Mouse (Mus musculus) telencephalon, adult 2 months (tissue): Measurements from ENCODE around the gene Stpg1.

Source experiments
- DNase-seq: peaks from one replicate; pipeline ENCODE4 v3.0.0-alpha.2; 2011; ENCODE audit warnings: low read depth, low spot score

Stpg1 gene

GRCm38 (mm10) chr4:135494521-135495396, at the start of gene Stpg1, which contains the start of gene Nipal3:
Stpg1 (plus strand) TSS chr4:135494790.
Nipal3 (minus strand) TSS chr4:135495038.
- peak; percentile 97 for DNase-seq

GRCm38 (mm10) chr4:135451360-135452015, 43.1 kb upstream of the Stpg1 start:
- DNase-seq = no peak

GRCm38 (mm10) chr4:135453164-135453563, 41.4 kb upstream of the Stpg1 start:
- DNase-seq = no peak

GRCm38 (mm10) chr4:135453572-135453971, 41.0 kb upstream of the Stpg1 start:
- DNase-seq = no peak

GRCm38 (mm10) chr4:135463406-135463805, 31.2 kb upstream of the Stpg1 start:
- DNase-seq = no peak

- no peak for DNase-seq
Measured at GRCm38 (mm10) chr4:135477851-135478250, 16.7 kb upstream of the Stpg1 start.

DNA sequence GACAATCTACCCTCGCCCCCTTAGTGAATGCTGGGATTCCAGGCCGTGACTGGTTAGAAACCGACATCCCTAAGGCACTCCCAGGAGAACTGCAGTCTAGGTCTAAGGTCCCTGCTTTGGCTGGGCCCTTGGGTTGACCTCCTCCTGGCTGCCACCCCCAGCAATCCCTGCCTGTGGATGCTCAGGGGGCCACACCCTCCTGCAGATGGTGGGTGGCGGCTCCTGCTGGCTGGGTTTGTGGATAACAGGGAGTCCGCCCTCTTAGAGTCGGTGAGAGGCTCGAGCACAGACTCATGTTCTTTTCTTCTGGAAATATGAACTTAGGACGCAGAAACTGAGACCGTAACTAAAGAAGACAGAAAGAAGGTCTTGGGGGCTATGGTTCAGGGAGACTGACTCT, 14.2 kb upstream of the Stpg1 start:
- DNase-seq = no peak

DNA sequence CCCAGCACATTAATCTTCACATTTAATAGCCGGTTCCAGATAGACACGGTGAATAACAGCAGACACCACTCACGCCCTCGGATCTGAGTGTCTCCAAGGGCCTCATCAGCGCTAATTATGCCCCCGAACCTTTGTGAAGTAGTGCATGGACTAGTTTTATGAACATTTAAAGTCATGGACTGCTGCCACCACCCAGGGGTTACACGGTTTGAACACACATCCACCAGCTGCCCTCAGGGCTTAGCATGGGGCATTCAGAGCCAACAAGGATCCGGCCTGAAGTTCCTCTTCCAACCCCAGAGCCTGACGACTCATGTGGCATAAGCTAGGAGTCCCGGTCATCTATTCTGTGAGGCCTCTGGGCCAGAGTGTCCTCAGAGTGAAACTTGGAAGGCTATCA, 9.5 kb upstream of the Stpg1 start:
- no peak for DNase-seq

- DNase-seq = no peak
Measured at GRCm38 (mm10) chr4:135486352-135486751, 8.2 kb upstream of the Stpg1 start.

DNA sequence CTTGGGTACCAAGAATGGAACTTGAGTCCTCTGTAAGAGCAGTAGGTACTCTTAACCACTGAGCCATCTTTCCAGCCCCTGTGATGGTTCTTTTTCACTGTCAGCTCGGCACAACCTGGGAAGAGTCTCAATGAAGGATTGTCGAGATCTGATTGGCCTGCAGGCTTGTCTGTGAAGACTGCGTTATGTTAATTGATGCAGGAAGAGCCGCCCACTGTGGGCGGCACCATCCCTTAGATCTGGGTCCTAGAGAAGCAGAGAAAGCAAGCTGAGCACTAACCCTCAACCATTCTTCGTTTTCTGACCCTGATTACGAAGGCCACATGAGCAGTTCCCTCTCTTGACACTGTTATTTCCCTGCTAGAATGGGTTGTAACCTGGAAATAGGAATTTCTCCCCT, 5.3 kb upstream of the Stpg1 start:
- no peak for DNase-seq

GRCm38 (mm10) chr4:135493271-135493670, 1.3 kb upstream of the Stpg1 start:
- no peak for DNase-seq

- DNase-seq = peak; percentile 23
Measured at GRCm38 (mm10) chr4:135493691-135494520, 684 bp upstream of the Stpg1 start.

- DNase-seq = no peak
Measured at GRCm38 (mm10) chr4:135495397-135495791, 804 bp downstream of the Stpg1 start.

GRCm38 (mm10) chr4:135495810-135496209, 1.2 kb downstream of the Stpg1 start:
- DNase-seq = no peak

- DNase-seq = no peak
Measured at GRCm38 (mm10) chr4:135498136-135498535, 3.5 kb downstream of the Stpg1 start.

- no peak for DNase-seq
Measured at GRCm38 (mm10) chr4:135499831-135500230, 5.2 kb downstream of the Stpg1 start.

- DNase-seq = no peak
Measured at GRCm38 (mm10) chr4:135501587-135501986, 7.0 kb downstream of the Stpg1 start.

DNA sequence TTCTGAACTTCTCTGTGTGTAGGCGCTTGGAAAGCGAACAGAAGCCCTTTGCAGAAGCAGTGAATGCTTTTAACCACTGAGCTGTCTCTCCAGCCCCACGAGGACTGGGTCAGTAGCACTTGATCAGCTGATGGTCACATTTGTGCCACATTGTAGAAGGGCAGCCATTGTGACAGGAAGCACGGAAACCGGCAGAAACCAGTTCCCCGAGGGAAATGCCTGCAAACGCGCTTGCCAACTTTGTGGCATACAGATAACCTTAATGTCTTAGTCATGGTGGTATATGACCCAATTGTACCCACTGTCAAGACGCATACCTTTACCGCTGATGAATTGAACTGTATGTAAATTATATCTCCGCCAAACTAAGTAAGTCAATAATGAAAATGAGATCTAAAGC, 11.2 kb downstream of the Stpg1 start:
- no peak for DNase-seq

- peak; percentile 41 for DNase-seq
Measured at GRCm38 (mm10) chr4:135507547-135508350, 13.2 kb downstream of the Stpg1 start.

DNA sequence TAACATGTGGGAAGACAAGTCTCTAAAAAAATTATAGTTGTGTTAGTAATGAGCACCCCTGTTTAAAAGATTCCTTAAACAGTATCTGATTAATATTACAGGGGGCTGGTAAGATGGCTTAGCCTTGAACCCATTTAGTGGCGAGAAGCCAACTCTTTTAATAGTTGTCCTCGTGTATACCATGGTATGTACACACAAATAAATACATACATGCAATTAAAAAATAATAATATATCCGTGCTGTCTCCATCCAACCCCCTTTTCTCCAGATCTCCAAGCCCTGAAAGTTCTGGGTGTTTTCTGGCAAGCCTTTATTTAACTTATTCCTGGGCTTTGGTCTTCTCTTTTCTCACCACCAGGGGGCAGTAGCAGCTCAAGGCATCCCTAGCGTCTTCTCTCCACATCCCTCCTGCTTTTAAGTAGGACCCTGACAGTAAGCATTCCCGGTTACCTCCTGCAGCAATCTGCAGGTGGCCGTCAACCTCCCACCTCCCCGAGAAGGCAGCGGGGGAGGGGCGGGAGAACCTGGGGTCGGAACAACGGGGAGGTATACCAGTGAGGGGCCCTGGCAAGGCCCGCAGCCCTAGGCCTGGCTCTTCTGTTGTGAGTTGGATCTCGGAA, 13.9 kb downstream of the Stpg1 start:
- peak; percentile 65 for DNase-seq

DNA sequence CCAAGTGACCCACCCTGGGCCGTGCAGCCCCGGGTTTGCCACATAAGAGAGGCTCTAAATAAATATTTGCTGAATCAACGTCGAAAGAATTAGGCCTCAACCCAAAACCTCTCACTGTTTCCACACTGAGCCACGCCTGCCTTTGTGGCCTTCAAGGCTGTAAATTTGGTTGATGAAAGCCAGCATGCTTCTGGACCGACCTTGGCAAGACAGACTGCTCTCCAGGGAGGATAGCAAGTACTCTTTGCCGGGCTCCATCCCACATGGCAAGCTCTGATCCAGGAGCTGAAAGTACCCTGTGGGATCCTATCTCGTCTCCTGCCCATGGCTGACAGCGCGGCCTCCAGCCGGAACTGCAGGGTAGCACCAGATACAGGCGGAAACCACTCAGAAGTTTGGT, 14.9 kb downstream of the Stpg1 start:
- DNase-seq = no peak
